Mouse (Mus musculus): Measurements from ENCODE around the gene Hivep3.

GRCm38 (mm10) chr4:120032984-120033355, 299.4 kb downstream of the Hivep3 start:
- TF ChIP-seq CTCF (IDR thresholded peaks at IDR 0.05) = no peak
- no peak for TF ChIP-seq POLR2A (IDR thresholded peaks at IDR 0.05; ENCODE audit: insufficient read depth, low read depth, low read length)
